Mouse (Mus musculus) left cerebral cortex, postnatal 25 days (tissue): ENCODE measurements at regions not wholly inside any gene's neighbourhood (a gene's known extent, or its start where the extent isn't known, plus 50 kb on each side); places are given as distances from the start of the nearest gene placed in this dataset.

Source experiments
- DNase-seq, 2 experiments: peaks; one replicate each; pipeline ENCODE4 v3.0.0; 2022; ENCODE audit warnings: low spot score in 2 of 2, mixed read lengths in 1 of 2
- intact Hi-C: fragments of 180-260 bp; cut with DNase I; formaldehyde crosslinking; loops from one replicate; pipeline ENCODE4 v1.15.1; 2025

DNA sequence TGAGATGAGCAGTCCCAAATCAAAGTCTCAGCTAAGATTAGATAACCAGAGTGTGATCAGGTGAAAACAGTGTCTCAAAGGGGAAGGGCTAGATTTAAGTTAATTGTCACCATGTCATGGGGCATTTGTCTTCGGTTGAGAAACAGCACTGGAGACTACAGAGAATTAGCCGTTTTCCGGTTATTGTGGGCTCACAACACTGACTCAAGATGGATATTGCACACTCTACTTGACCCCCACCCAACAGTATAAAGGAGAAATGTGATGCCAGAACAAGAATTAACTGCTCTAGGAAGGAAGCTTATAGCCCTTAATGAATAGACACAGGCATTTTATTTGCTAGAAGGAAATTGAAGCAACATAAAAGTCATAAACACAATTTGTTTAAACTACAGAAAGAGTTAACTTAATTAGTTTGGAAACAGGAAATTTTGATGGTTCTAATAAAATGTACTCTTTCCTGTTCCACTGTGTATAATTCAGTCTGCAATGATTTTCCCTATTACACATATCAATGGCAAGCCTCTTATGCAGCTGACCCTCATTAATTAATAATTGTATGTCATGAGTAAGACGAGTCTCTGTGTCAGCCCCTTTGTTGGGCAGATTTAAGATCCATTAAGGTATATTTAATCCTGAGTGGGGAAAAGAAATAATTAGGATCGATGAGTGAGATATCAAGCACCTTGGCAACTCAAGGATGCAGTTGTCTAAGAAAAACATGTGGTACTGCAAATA is 277.4 kb upstream of the Tmeff2 start:
- no peak for DNase-seq
- intact Hi-C loops = no loop called here

DNA sequence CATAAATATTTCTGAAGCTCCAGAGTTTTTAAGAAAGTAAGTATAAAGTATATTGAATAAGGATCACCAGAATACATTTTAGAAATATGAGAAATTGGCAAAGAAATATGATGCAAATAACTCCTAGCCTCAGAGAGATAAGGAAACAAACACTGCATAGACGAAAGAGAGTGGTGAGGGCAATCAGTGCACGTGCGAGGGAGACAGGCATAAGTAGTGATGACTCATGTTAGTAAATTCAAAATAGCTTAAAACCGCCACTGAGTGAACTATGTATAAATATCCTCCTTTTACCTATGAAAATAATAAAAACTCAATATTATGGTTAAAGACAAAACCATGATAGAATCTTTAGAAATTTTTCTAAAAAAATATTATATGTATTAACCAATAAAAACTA is 271.4 kb upstream of the Tmeff2 start:
- intact Hi-C loops = no loop called here
- DNase-seq = no peak

DNA sequence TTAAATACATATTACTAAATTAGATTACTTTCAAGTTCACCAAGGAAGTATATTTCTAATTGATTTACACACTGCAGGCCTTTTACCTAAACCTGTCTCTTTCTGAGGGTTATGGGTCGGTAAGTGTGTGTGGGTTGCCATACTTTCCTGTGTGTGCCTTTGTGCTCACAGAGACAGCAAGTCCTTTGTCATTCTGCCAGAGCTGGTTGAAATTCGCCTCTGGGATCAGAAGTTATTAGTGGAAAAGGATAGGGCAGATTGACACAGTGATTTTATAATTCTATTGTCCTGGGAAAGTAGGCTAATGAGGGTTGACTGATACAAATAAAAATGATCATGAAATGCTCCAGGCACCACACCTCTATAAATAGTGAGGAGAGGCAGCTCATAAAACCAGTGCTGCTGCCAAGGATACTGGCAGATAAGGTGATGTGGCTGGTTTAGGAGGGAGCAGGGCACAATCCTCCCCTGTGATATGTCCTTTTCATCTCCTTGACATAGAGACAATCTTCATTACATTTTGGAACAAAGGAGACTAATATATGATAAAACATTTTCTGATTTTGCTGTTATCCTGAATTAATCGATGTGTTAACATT is 270.9 kb upstream of the Tmeff2 start:
- intact Hi-C loops = no loop called here
- no peak for DNase-seq

DNA sequence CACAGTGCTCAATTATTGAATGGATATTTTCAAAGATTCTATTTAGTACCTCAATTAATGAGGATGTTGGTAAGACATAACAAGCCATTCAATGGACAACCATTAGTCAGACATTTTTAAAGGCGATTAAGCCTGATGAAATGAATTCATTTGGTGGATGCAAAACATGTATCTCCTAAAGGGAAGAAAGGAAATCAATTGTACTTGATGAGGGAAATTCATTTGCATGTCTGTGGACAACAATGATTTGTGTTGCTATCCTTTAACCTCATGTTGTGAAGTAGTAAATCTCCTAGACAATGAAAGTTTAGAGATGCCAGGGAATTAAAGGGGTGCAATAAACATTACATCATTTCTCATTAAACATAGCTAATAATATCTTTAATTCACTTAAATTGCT is 262.5 kb upstream of the Tmeff2 start:
- intact Hi-C loops = no loop called here
- DNase-seq = no peak

DNA sequence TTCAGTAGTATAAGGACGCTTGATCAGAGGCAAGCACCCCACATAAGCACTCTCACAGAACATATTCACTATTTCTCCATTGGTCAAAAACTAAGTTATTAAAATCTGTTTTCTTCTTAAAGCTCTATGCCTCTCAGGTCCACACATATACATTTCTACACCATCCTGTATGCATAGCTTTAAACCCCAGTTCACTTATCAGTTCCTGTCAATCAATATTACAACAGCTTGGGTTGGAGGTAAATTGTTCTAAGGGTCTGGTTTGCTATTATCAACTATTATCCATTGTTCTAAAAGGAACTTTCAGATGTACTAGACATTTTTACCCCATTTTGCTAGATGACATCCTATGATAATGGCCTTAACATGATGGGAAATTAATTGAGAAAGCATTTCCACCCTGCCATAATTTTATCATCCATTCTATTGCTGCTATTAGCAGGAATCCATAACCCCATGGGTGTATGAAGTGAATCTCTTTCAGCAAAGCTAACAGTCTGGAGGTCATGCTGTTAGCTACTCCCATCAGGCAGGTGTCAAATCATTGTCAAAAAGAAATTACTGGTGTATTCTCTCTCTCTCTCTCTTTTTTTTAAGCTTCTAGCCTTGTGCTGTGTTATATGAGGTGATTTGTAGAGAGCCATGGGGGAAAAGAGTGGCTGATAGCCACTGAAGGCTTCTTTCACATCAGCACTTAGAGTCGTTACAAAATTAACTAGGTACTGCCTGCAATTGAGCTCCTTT is 253.3 kb upstream of the Tmeff2 start:
- intact Hi-C loops = no loop called here
- no peak for DNase-seq

DNA sequence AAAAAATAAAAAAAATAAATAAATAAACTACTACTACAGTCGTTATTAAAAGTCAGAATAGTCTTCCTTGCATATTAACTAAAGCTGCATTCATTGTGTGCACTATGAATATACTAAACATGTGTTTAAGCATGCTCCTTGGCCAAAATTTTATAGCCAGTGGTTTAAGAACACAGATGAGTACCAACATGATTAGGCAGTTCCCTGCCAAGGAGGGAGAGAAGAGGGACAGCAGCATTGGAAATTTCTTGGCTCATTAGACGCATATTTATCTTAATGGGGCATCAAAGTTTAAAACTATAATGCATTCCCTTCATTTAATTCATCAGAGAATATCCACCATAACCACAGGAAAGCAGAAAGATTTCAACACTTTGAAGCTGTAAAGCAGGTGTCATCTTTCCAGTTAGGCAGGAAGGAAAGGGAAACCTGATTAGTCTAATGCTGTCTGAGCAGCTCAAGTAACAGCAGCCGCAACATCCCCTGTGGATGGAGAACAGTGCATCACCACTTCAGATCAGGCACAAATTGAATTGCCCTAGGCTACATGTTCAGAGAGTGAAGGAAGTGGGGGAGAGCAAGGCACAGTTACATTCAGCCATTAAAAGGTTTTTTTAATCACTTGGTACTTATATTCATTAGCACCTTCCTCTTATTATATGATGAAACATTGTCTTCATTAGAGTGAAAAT is 248.3 kb upstream of the Tmeff2 start:
- no peak for DNase-seq
- intact Hi-C loops = no loop called here

DNA sequence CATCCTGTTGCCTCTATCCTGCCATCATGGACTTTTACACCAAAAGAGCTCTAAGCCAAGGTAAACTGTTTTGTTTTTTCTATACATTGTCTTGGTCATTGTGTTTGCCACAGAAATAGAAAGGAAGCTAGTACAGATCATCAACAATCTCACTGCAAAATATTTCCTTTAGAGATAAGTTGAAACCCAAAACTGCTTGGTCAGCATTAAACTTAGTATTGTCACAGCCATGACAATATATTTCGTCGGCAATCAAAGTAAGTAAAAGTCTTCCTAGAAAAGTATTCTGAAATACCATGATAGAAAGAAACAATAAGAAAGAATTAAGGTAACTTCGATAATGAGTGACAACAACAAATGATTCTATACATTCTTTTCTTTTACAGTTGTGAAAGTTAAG is 235.3 kb upstream of the Tmeff2 start:
- intact Hi-C loops = no loop called here
- DNase-seq = no peak

DNA sequence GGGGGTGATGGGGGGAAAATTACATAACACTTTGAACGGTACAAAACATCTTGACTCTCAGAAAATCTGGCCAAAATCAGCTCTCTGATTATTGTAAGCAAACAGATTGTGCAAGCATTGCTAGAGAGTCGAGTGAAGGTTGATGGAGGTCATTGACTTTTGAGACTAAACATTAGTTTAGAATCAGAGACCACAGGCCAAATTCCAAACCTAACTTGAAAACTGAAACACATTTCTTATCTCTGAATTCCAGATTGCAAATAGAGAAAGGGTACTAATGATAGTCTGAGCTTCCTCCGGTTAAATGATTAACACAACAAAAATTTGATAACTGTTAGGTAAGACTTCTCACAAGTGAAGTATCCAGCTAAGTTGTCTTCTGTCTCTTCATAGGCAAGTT is 217.5 kb upstream of the Tmeff2 start:
- no peak for DNase-seq
- intact Hi-C loops = no loop called here

DNA sequence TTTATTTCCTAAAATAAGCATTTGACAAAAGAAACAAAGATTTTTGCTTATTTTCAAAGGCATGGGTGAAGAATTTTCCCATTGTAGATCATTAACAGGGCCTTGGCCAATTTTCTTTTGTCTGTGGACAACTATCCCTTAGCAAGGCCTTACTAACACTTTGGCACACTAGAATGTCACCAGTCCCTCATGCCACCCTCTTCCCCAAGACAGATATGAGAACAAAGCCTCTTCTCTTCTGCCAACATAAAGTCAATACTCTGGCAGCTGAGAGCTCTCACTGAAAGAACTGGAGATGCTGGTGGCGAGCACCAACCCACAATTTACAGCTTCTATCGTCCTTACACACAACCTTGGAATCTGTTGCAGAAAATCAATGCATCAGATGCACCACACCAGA is 215.1 kb upstream of the Tmeff2 start:
- intact Hi-C loops = no loop called here
- DNase-seq = no peak

DNA sequence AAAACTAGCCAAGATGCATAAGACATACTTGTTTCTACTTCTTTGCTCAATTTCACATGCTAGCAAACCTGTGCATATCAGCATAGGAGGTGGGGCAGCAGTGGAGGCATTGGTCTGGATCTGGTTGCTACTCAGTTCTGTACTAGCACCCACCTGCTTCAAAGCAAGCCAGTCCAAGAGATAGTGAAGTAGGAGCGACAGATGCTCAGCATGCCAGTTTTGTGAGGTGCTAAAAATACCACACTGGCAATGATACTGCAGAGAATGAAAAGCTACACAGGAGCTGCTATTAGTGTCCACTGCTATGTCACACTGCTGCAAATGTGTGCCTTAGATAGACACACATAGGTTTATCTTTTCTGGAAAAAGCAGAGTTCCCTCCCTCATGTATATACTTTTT is 203.5 kb upstream of the Tmeff2 start:
- intact Hi-C loops = no loop called here
- peak; percentile 2 to 59 for DNase-seq

DNA sequence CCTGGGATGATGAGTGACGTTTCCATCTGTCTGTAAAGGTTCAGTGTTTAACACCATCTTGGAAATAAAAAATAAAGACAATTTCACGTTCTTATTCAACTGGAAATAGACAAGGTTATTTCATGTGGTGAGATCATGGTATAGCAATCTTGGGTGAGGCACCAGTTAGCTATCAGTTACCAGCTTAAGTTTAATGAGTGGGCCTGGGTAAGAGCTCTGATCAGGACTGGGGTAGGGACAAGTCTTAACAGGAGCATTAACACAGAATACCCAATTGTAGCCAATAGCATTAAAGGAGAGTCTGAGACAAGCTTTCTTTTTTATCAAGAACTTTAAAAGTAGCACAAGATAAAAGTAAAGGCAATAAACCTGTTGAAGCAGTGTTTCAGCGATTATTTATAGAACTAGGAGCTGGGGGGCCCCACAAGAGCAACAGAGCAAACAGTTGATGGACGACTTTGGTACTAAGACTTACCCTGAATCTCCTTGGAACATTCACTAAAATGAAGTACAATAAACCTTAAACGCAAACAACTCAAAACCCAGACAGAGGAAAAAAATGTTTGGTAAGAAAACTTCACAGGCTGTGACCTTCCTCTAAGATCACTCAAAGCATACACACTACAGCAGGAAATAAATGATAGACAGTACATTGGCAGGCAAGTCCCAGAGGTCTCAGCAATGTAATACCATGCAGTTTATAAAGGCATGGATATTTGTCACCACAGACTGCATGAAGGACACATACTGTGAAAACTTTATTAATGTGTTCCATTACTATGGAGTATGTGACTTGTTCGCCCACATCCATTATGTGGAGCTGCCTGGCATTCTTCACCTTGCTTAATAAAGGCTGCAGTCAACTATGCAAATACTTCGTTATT is 202.9 kb upstream of the Tmeff2 start:
- DNase-seq = no peak
- intact Hi-C loops = no loop called here

DNA sequence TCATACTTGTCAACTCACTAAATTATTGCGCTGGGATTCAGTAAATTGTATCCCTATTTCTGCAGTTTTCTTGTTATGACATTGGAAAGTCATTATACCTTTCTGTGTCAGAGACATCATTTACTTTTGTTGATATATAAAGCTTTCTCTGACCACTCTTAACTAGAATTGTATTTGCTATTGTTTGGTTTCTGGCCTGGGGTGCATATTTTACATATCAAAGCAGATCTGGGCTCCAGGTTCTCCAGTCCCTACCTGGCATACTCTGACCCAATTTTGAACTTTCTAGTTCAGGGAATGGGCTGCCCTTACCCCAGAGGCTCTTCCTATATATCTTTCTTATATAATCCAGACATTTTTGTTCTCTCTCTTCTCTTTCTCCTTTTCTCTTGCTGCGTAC is 195.8 kb upstream of the Tmeff2 start:
- intact Hi-C loops = no loop called here
- no peak for DNase-seq

DNA sequence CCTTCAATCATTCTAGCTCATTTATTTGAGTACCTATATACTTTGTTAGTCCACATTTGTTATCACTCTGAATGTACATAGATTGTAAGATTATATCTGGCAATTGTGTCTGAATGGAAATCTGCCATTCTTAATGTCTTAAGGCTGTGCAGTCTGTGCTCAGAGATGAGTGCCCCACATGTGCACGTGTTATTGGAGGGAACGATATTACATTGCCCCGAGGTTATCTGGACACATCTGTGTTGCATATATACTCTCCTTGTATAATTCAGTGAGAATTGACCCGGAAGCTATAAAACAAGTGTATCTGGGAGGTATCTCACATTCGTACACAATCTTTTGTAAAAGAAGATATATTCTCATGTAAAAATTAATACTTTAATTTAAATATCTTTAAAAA is 155.4 kb upstream of the Tmeff2 start:
- no peak for DNase-seq
- intact Hi-C loops = no loop called here

DNA sequence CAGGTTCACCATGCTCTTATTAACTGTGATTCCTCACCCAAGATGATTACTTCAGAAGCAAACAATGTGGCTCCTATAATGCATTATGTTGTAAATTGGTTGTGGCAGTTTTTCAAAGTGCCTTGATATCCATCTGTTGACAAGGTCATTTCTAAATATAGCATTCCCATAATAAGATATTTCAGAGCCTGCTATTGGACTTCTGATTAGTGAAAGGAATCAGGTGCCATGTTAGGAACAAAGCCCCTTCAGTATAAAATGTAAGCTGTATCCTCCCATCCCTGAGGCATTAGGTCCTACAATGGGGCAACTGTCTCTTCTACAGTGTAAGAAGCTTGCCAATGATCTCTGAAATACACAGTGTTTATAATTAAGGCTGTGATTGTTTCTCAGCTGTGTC is 130.2 kb upstream of the Tmeff2 start:
- intact Hi-C loops = no loop called here
- peak in 1 of 2 experiments; percentile 1 for DNase-seq

DNA sequence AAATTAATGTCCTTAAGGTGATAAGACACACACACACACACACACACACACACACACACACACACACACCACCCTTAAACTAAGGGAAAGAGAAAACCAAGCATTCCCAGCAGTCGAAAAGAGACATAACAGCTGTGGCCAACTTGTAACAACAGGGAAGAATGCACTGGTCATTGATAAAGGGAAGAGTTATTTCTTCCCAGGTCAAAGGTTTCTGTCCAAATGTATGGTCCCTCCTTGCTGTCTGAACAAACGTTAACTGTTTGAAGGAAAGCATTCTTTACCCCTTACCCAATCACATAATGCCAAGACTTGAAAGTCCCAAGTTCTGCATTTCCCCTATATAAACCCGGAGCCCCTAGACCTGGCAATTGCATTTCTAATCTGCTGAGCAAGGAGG is 105.2 kb upstream of the Tmeff2 start:
- intact Hi-C loops = no loop called here
- DNase-seq = no peak

DNA sequence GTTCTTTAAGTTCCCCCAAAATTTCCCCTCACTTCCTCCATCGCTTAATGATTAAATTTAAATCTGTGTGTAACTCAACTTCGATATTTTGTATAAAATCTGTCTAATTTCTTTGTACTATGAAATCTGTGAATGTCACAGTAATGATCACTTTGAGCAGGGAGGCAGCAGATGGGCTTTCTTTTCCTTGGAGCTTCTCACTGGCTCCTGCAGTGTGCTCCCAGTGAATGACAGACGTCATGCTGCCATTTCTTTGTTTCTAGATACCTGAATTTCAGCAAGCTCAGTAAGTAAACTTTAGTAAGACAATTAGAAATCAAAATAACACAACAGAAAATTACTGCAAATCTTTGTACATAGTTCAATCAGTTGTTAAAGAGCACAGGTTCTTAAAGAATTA is 102.3 kb upstream of the Tmeff2 start:
- intact Hi-C loops = no loop called here
- no peak for DNase-seq

DNA sequence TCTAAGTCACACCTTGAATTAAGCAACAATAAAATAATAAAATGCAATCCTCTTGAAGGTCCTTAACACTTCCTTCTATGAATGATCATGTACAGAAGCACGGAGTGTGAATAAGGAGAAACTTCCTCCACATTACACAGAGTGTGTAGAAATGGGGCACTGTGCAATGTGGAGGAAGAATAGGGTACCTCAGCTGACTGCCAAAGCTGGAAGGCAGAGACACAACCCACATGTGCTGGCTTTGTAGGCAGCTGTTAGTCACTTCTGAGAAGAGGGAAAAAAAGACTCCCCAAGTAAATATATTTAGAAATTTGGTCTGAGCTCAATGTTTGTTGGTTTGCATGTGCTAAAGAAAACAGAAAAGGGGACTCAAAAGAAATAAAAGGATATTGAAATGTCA is 94.1 kb upstream of the Tmeff2 start:
- intact Hi-C loops = no loop called here

DNA sequence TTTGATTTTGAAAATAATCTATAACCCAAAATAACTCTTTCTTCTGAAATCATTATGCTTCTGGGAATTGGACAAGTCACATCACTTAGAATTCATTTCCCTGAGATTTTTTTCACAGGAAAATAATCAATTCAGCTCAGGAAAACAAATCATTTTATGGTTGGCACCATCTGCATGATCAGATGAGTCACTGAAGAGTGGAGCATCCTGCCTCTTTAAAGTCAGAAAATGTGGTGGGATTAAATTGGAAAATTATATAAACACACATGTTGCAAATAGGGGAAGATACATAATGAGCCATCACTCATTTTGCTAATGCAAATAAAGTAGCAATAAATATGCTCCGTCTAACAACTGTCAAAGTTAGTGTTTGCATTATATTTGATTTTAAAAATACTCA is 93.6 kb upstream of the Tmeff2 start:
- intact Hi-C loops = no loop called here
- DNase-seq = peak in 1 of 2 experiments; percentile 16

More for the DNA sequence above, 94.1 kb upstream of the Tmeff2 start:
- DNase-seq = peak; percentile 4 to 79

DNA sequence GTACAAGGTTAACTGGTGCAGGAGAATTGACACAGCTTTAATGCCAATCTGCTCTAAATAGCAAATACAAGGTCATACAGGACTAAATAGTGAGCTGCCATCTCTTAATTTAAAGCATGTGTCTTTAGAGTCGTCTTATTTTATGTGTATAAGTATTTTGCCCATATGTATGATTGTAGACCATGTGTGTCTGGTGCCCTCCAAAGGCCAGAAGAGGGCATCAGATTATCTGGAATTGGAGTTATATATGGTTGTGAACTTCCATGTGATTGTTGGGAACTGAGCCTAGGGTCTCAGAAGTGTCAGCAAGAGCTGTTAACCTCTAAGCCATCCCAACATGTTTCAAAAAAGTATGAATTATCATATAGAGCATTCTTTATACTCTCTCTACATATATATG is 68.8 kb upstream of the Tmeff2 start:
- DNase-seq = peak in 1 of 2 experiments; percentile 5
- intact Hi-C loops = no loop called here

DNA sequence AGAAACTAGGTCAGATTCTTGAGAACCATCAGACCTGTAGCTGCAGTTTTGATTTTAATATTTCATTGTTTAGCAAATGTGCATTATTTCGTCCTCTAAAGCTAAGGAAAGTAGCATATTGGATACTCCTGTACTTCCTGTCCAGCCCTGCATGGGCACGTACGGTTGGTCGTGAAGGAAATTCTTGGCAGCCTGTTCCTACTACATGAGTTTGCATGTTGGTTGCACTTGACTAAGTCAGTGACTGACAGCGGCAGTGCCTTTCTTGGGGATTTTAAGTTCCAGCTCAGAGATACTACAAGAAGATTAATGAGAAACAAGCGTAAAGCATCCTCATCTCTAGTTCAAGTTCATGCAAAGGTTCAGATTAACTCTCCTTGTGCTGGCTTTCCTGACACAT is 64.3 kb upstream of the Tmeff2 start:
- intact Hi-C loops = no loop called here
- no peak for DNase-seq
